Mouse (Mus musculus): ENCODE measurements around the gene Kcnrg. TPM values are rescaled to one million over a fixed set of nuclear protein-coding genes. Genes with fewer than 3 reads are reported as not detected.

The Kcnrg gene
- total RNA-seq, 4 experiments from 2014 or later = 0.43 to 1.5 (median 0.71) TPM

GRCm38 (mm10) chr14:61642668-61643067 lies 35.4 kb downstream of the Kcnrg start:
- DNase-seq (ENCODE audit: low spot score in 2 of 2) = no peak

- DNase-seq (ENCODE audit: low spot score in 2 of 2) = no peak
Measured at GRCm38 (mm10) chr14:61645547-61645946, 38.3 kb downstream of the Kcnrg start.

GRCm38 (mm10) chr14:61647182-61647880 lies 40.1 kb downstream of the Kcnrg start:
- peak in 1 of 2 experiments; percentile 17 for DNase-seq (ENCODE audit: low spot score in 2 of 2)

- no peak for DNase-seq (ENCODE audit: low spot score in 2 of 2)
Measured at GRCm38 (mm10) chr14:61647881-61648684, 40.8 kb downstream of the Kcnrg start.

- peak; percentile 85 to 91 for DNase-seq (ENCODE audit: low spot score in 2 of 2)
Measured at GRCm38 (mm10) chr14:61648685-61649504, 41.6 kb downstream of the Kcnrg start.

DNA sequence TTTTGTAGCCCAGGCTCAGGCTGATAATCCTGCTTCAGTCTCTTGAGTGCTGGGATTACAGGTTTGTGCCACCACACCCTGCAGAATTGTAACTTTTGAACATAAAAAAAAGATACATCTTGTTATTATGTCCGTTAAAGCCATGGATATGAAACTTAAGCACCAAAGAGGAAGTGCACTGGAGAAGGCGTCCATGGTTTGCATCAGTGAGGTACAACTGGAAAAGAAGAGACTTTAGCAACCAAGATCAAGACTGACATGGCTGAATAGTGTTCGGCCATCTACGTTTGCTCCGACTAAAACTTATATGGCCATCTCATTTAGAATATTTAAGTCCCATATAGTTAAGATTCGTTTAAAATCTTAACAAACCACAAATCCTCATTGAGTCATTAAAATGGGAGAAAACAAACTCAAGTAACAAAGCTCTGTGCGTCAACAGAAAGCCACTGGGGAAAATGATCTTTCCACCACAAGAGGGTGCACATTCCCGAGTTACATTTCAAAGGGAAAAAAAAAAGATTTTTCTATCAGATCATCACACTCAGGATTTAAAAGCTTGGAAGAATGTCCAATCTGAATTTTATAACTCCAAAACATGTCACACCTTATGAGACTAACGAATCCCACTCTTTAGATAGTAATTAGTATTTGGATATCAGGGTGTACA lies 43.2 kb downstream of the Kcnrg start:
- peak in 1 of 2 experiments; percentile 23 for DNase-seq (ENCODE audit: low spot score in 2 of 2)

DNA sequence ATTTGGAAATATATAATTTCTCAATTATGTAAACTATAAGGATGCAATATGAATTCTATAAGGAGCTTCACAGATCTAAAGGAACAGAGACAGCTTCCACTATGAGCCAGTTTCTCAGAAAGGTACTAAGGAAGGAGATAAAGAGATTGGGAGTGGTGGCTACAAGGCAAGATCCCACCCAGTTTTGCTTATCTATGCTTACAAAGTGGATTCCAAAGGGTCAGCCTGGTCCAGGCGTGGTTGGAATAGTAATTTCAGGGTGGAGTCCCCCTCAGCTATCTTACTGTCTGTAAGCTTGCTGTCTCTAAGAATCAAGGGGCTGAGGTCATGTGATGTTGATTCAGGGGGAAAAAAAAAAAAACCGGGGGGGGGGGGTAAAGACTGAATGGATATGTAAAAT lies 49.2 kb downstream of the Kcnrg start:
- DNase-seq (ENCODE audit: low spot score in 2 of 2) = no peak

DNA sequence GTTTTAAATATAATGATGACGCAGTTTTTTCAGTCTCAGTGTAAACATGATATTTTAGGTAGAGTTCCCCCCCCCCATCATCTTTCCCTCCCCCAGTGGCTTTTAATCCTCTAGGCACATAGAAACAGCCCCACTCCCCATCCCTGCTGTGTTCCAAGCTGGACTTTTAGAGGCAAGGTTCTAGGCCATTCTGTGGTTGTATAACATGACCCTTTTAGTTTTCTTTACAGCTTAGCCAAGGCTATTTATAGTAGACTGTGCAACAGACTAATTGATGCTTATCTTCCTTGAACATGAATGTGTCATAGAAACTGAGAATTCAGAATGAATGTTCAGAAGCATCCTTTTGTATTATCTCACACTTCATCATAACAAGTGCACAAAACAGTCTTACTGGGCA lies 54.2 kb downstream of the Kcnrg start:
- DNase-seq (ENCODE audit: low spot score in 2 of 2) = no peak

DNA sequence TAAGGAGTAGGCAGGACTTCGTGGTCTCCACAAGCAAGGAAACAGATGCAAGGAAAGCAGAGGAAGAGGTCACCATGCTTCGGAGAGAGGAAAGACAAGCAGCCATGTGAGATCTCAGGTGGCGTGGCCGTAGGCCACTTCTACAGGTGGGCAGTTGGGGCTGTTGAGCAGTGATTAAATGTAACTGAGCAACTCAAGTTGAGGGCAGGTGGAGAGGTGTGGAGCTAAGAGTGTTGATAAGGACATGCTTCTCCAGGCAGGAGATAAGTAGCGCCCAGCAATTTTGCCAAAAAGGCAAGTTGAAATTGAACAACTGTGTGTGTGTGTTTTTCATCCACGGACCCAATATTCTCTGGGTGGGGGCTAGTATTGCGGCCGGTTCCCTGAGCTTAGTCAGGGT lies 55.0 kb downstream of the Kcnrg start:
- DNase-seq (ENCODE audit: low spot score in 2 of 2) = no peak

Small RNAs within 50 kb of the gene (microRNA-seq; reads per million reads assigned to microRNA genes)
- gene Mir15a = 303 to 1,669 reads per million in 2 experiments
- gene Mir16-1 = 143 to 360 reads per million in 2 experiments

Other genes with a start within 250 kb of the Kcnrg start
- 1 to 10 TPM; 5.9 to 7.0 (median 6.4) TPM for gene Ebpl, start 247.0 kb upstream of the Kcnrg start, total RNA-seq (2022)
- gene Kpna3, start 167.6 kb upstream of the Kcnrg start, total RNA-seq (2022) = 10 to 100 TPM; 67.0 to 79.4 (median 71.3) TPM
- gene Spryd7, start 50.6 kb upstream of the Kcnrg start, total RNA-seq (2022) = 10 to 100 TPM; 45.9 to 52.8 (median 49.5) TPM
- 10 to 100 TPM; 11.3 to 15.1 (median 14.5) TPM for gene Trim13, start 9.2 kb upstream of the Kcnrg start, total RNA-seq (2022)

All from layer of hippocampus, adult 8-10 months (tissue).